Mouse (Mus musculus) gastrocnemius, adult 8-10 months (tissue): ENCODE data around the gene Rere. TPM values are rescaled to one million over a fixed set of nuclear protein-coding genes. Genes with fewer than 3 reads are reported as not detected.

Experiments used
- DNase-seq, 2 experiments: peaks; one replicate each; pipeline ENCODE4 v3.0.0; 2022; ENCODE audit warnings: low spot score in 2 of 2
- total RNA-seq, 4 experiments: library from RNA; stranded (reverse); gene quantifications; 2 replicates each; pipeline ENCODE4 v1.2.4; 2022

Gene Rere
- total RNA-seq, 4 experiments from 2014 or later = 53.7 to 93.1 (median 66.0) TPM

- DNase-seq = no peak
Measured at GRCm38 (mm10) chr4:150572938-150573337, 291.5 kb downstream of the Rere start.

- DNase-seq = no peak
Measured at GRCm38 (mm10) chr4:150575363-150576092, 294.1 kb downstream of the Rere start.

GRCm38 (mm10) chr4:150576339-150576738 lies 294.9 kb downstream of the Rere start:
- DNase-seq = no peak

GRCm38 (mm10) chr4:150578021-150578420 lies 296.6 kb downstream of the Rere start:
- DNase-seq = no peak

- DNase-seq = no peak
Measured at GRCm38 (mm10) chr4:150581931-150582723, 300.7 kb downstream of the Rere start.

GRCm38 (mm10) chr4:150582966-150583776 lies 301.7 kb downstream of the Rere start:
- DNase-seq = peak; percentile 75 to 86

GRCm38 (mm10) chr4:150583777-150584135 lies 302.3 kb downstream of the Rere start:
- DNase-seq = no peak

- DNase-seq = no peak
Measured at GRCm38 (mm10) chr4:150585800-150586199, 304.4 kb downstream of the Rere start.

GRCm38 (mm10) chr4:150586275-150586674 lies 304.8 kb downstream of the Rere start:
- no peak for DNase-seq

GRCm38 (mm10) chr4:150587597-150588299 lies 306.3 kb downstream of the Rere start:
- DNase-seq = no peak

GRCm38 (mm10) chr4:150588300-150588621 lies 306.8 kb downstream of the Rere start:
- DNase-seq = no peak

GRCm38 (mm10) chr4:150590621-150591282 lies 309.3 kb downstream of the Rere start:
- no peak for DNase-seq

GRCm38 (mm10) chr4:150591602-150592001 lies 310.2 kb downstream of the Rere start:
- DNase-seq = no peak

GRCm38 (mm10) chr4:150592087-150592486 lies 310.6 kb downstream of the Rere start:
- DNase-seq = no peak

GRCm38 (mm10) chr4:150593473-150594217 lies 312.2 kb downstream of the Rere start:
- DNase-seq = no peak

GRCm38 (mm10) chr4:150594298-150594829 lies 312.9 kb downstream of the Rere start:
- no peak for DNase-seq

GRCm38 (mm10) chr4:150595071-150595470 lies 313.6 kb downstream of the Rere start:
- no peak for DNase-seq

GRCm38 (mm10) chr4:150595991-150596390 lies 314.5 kb downstream of the Rere start:
- no peak for DNase-seq

GRCm38 (mm10) chr4:150598686-150599085 lies 317.2 kb downstream of the Rere start:
- no peak for DNase-seq
